Mouse (Mus musculus) activated CD4-positive, CD25-positive, alpha-beta regulatory T cell (primary cell): ENCODE data around the gene Bnip2. TPM values are rescaled to one million over a fixed set of nuclear protein-coding genes. Genes with fewer than 3 reads are reported as not detected.

Experiments
- polyA plus RNA-seq, 2 experiments: library from polyadenylated mRNA; unstranded; fragments of 100-300 nt; shearing (Covaris generic); gene quantifications; one replicate each; pipeline ENCODE4 v1.2.1; 2017

The Bnip2 gene
- polyA plus RNA-seq = 100 to 1,000 TPM; 103 to 115 TPM

DNA sequence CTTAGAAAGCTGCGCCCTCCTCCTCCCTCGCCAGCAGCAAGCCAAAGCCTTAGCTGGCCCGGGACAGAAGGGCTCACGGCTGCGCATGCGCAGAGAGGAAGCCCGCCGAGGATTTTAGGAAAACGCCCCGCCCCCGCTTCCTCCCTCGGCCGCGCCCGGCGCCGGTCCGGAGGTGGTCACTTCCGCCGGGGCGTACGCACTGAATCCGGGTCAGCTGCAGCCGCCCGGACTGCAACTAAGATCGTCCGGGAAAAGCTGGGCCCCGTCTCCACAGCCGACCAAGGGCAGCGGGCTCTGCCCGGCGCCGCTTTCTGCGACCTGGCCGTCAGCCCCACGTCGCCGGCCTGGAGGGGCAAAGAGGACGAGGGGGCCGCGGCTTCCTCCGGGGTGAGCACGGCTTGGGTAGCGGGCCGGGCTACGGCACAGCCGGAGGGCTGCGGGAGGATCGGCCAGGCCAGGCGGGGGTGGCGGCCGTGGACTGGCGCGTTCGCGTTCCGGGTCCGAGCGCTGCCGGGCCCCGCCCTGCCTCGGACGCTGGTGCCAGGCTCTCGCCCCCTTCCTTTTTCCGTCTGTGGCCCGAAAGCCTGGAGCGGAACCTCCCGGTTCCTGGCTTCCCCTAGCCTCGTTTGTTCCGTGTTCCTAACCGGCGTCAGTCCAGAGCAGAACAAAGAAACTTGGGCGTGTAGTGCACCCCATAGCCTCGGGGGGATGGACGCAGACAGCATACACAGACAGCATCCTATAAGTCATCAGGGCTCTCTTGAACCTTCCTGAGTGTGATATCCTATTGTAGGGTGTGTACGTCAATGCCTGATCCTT is at the start of gene Bnip2:
TSS of gene Bnip2 (plus strand) at position 164 of the 819 bp plus-strand sequence.

GRCm38 (mm10) chr9:70012408-70012901 is 23.2 kb downstream of the Bnip2 start, which contains the start of gene Gtf2a2:
Gene Gtf2a2 (plus strand): TSS chr9:70012550.

GRCm38 (mm10) chr9:70037988-70038387 is 48.7 kb downstream of the Bnip2 start, which contains the start of gene Gcnt3:
Gene Gcnt3 (minus strand): TSS chr9:70038088.

Other genes starting within 250 kb of the Bnip2 start
- under 1 TPM in 1 of 2 experiments, not detected in 1; 0.25 TPM for gene Foxb1, start 228.5 kb upstream of the Bnip2 start, polyA plus RNA-seq
- 100 to 1,000 TPM; 130 to 168 TPM for gene Gtf2a2, start 23.1 kb downstream of the Bnip2 start, polyA plus RNA-seq
- under 1 TPM in 1 of 2 experiments, not detected in 1; 0.44 TPM for gene Gcnt3, start 48.6 kb downstream of the Bnip2 start, polyA plus RNA-seq
- under 1 TPM; 0.60 to 0.86 TPM for gene Fam81a, start 153.1 kb downstream of the Bnip2 start, polyA plus RNA-seq
- 10 to 100 TPM; 29.5 to 59.8 TPM for gene Myo1e, start 217.9 kb downstream of the Bnip2 start, polyA plus RNA-seq